15 mouse cellular contexts compared by ENCODE assay signal in the genomic region with DNA sequence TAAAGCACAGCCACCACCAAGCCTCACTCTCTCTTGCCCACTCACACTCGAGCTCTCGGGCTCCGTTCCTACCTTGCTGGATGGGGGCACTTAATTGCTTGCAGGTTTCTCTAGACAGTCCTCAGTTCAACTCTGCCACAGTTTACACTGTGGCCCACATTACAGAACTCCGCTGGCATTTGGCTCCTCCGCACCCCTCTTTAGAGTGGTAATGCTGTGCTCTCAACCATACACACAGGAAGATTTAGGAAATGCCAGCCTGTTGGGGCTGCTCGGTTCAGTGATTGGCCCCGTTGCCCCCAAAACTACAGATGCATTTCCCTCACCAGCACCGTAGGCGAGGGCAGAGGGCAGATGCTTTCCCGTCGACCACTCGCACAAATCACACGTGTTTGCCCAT.
"Had no signal": no experiment of that assay in that cellular context is flagged by ENCODE, and none has a peak within 500 bp of the region (broad histone marks: within the 10 kb centered on the region; RNA-seq: fewer than 3 reads in every experiment).

No protein-coding gene starts in this region.

- H3K27ac ChIP-seq: neural tube, embryonic 15.5 days; stomach, embryonic 15.5 days; stomach, postnatal 0 days had no signal

- H3K4me2 ChIP-seq: neural tube, embryonic 15.5 days; stomach, embryonic 15.5 days had no signal

- DNase-seq: retina, postnatal 1 day; right cerebral cortex, adult 18-20 months; right cerebral cortex, postnatal 14 days; right cerebral cortex, postnatal 25 days; right cerebral cortex, postnatal 4 days; spleen, adult 18-20 months; thymus, adult 18-20 months; thymus, adult 2 months; thymus, postnatal 14 days; thymus, postnatal 25 days; thymus, postnatal 36 days; thymus, postnatal 4 days had no signal

- H3K4me3 ChIP-seq: neural tube, embryonic 15.5 days; stomach, embryonic 15.5 days had no signal

- H3K4me1 ChIP-seq: neural tube, embryonic 15.5 days; stomach, embryonic 15.5 days had no signal

- H3K9ac ChIP-seq: neural tube, embryonic 15.5 days; stomach, embryonic 15.5 days had no signal

- H3K9me3 ChIP-seq: neural tube, embryonic 15.5 days; stomach, embryonic 15.5 days had no signal

- H3K36me3 ChIP-seq: neural tube, embryonic 15.5 days; stomach, embryonic 15.5 days had no signal

- H3K27me3 ChIP-seq: neural tube, embryonic 15.5 days; stomach, embryonic 15.5 days had no signal
